Mouse (Mus musculus) ES-E14 (cell line): ENCODE measurements at regions not wholly inside any gene's neighbourhood (a gene's known extent, or its start where the extent isn't known, plus 50 kb on each side); places are given as distances from the start of the nearest gene placed in this dataset.

Experiments used
- CHD2 ChIP-seq: IDR thresholded peaks from 2 replicates; pipeline ENCODE4 v1.6.1; 2014; ENCODE audit warnings: mild to moderate bottlenecking, low read depth, low read length, inconsistent platforms
- HCFC1 ChIP-seq: IDR thresholded peaks from 2 replicates; pipeline ENCODE4 v1.6.1; 2012; ENCODE audit warnings: low read length, inconsistent platforms, borderline replicate concordance; ENCODE audit not compliant: insufficient read depth
- MAFK ChIP-seq: IDR thresholded peaks from 2 replicates; pipeline ENCODE4 v1.6.1; 2014; ENCODE audit warnings: mild to moderate bottlenecking, low read depth, low read length, inconsistent platforms; ENCODE audit not compliant: insufficient read depth
- ZC3H11A ChIP-seq: IDR thresholded peaks from 2 replicates; pipeline ENCODE4 v1.6.1; 2012; ENCODE audit warnings: low read depth, mild to moderate bottlenecking, inconsistent platforms, low read length, borderline replicate concordance
- ZNF384 ChIP-seq: IDR thresholded peaks from 2 replicates; pipeline ENCODE4 v1.6.1; 2012; ENCODE audit warnings: low read depth, low read length, inconsistent platforms

DNA sequence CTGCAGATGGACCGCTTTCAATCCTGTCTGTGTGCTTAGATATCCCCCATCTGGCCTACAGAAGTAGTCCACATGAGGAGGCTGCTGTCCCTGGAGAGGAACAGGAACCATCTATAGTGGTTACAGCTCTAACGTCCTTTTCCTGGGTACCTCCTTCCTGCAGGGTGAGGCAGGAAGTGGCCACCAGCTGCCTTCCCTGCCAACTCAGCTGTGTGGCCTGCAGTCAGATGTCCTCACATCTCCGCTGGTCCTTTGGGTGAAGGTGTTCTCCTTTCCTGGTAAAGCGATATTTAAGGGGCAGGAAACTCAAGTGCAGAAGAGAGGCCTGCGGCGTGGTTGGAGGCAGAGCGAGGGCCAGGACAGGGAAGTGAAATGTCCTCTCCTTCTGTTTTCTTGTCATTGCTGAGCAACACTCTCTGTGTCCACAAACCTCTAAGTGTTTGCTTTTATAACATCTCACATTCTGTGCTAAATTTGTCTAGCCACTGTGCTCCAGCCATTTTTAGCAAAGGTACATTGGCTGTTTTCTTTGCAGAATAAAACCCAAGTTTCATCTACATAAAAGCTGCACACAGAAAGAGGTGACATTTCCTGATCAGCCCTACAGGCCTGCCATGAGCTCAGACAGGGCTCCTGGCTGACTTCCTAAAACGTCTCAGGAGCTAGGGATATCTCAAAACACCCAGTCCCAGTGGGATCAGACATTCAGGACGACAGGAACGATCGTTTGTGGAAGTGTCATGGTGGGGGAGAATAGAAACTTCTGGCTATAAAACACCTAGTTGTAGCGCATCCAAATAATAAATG, 164.4 kb upstream of the Irf2bp2 start:
- TF ChIP-seq MAFK (no peak), HCFC1 (no peak), ZC3H11A (no peak), ZNF384 (no peak), CHD2 (no peak)
